Mouse (Mus musculus) right cerebral cortex, postnatal 25 days (tissue): ENCODE measurements around the gene Ip6k2.

Experiments
- DNase-seq: peaks from one replicate; pipeline ENCODE4 v3.0.0; 2022

Ip6k2 gene

GRCm38 (mm10) chr9:108824755-108825413 is 41.3 kb downstream of the Ip6k2 start:
- DNase-seq, result peak; percentile 88

GRCm38 (mm10) chr9:108825820-108826699 is 42.5 kb downstream of the Ip6k2 start, which contains the start of gene Celsr3:
Gene Celsr3 (plus strand): TSS chr9:108826320.
- DNase-seq, result peak; percentile 89

GRCm38 (mm10) chr9:108826700-108827340 is 43.2 kb downstream of the Ip6k2 start:
- peak; percentile 71 for DNase-seq

GRCm38 (mm10) chr9:108827454-108827853 is 43.9 kb downstream of the Ip6k2 start:
- DNase-seq, result no peak

- no peak for DNase-seq
These were observed 44.3 kb downstream of the Ip6k2 start for GRCm38 (mm10) chr9:108827906-108828305.

GRCm38 (mm10) chr9:108831637-108832036 is 48.0 kb downstream of the Ip6k2 start:
- DNase-seq, result no peak

- DNase-seq, result peak; percentile 74
These were observed 49.0 kb downstream of the Ip6k2 start for GRCm38 (mm10) chr9:108832390-108833108.

GRCm38 (mm10) chr9:108842989-108843388 is 59.4 kb downstream of the Ip6k2 start:
- DNase-seq, result peak; percentile 63

- DNase-seq, result no peak
These were observed 61.8 kb downstream of the Ip6k2 start for GRCm38 (mm10) chr9:108845390-108845789.

- DNase-seq, result no peak
These were observed 63.8 kb downstream of the Ip6k2 start for GRCm38 (mm10) chr9:108847374-108847773.

GRCm38 (mm10) chr9:108848419-108848818 is 64.8 kb downstream of the Ip6k2 start:
- DNase-seq, result no peak

- DNase-seq, result no peak
These were observed 69.4 kb downstream of the Ip6k2 start, which contains the start of gene Slc26a6 for GRCm38 (mm10) chr9:108852976-108853375. Gene Slc26a6 (plus strand): TSS chr9:108853283.

GRCm38 (mm10) chr9:108853635-108854240 is 70.1 kb downstream of the Ip6k2 start:
- peak; percentile 94 for DNase-seq

- DNase-seq, result peak; percentile 86
These were observed 70.7 kb downstream of the Ip6k2 start for GRCm38 (mm10) chr9:108854241-108854696.

GRCm38 (mm10) chr9:108855335-108855734 is 71.7 kb downstream of the Ip6k2 start:
- DNase-seq, result no peak
